Mouse (Mus musculus): ENCODE results near the gene Wbp1l.

- TF ChIP-seq MAX (IDR thresholded peaks at IDR 0.05; ENCODE audit: low read length) (no peak), EP300 (IDR thresholded peaks at IDR 0.05; ENCODE audit: low read depth in 1 of 2, low read length in 2 of 2) (no peak), HCFC1 (IDR thresholded peaks at IDR 0.05; ENCODE audit: low read depth, low read length) (no peak), CTCF (IDR thresholded peaks at IDR 0.05 in 2 of 3, conservative IDR thresholded peaks at IDR 0.05 in 1 of 3; ENCODE audit: control insufficient read depth in 1 of 3, insufficient read depth in 1 of 3, low read depth in 2 of 3, low read length in 3 of 3, poor library complexity in 1 of 3, severe bottlenecking in 1 of 3) (no peak), ZMIZ1 (IDR thresholded peaks at IDR 0.05; ENCODE audit: low read depth, low read length) (no peak), TCF12 (IDR thresholded peaks at IDR 0.05; ENCODE audit: low read depth, low read length) (no peak), RAD21 (IDR thresholded peaks at IDR 0.05; ENCODE audit: low read depth, low read length) (no peak), E2F4 (IDR thresholded peaks at IDR 0.05; ENCODE audit: borderline replicate concordance, low read depth, low read length) (no peak), SIN3A (IDR thresholded peaks at IDR 0.05; ENCODE audit: low read length) (no peak), ZNF384 (IDR thresholded peaks at IDR 0.05; ENCODE audit: low read depth, low read length) (no peak)
These were observed 62.6 kb downstream of the Wbp1l start for GRCm38 (mm10) chr19:46661511-46661910.

Measured in MEL (cell line).